Mouse (Mus musculus): ENCODE results near the gene Gm42420. TPM values are rescaled to one million over a fixed set of nuclear protein-coding genes. Genes with fewer than 3 reads are reported as not detected.

The Gm42420 gene
- polyA plus RNA-seq, 1 experiment: 0.72 TPM

DNA sequence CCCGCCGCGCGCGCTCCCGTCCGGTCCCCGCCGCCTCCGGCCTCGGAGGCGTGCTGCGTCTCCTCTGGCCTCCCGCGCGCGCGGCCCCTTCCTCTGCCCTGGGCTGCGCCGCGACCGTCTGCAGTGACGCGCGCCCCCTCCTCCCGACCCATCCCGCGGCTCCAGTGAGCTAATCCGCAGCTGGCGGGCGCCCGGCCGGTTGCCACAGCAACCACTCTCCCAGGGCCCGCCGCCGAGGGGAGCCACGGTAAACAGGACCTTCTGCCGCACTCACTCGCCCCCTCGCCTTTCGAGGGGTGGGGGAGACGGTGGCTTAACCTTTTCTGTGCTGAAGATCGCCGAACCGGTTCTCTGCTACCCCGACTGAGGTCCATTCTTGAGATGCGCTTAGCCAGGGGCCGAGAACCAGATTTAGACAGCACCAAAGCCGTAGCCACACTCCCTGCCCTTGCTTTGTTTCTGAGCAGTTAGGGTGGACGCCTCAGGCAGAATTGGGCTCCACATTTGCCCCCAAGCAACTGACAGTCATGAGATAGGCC lies 27.8 kb upstream of the Gm42420 start, which contains the start of gene Dennd2a:
Dennd2a (minus strand) TSS at position 145 of the 539 bp plus-strand sequence.
- peak; percentile 72 for DNase-seq
- WGBS: 1% methylated on average over 49 of the region's 50 CpGs
- Histone ChIP-seq H3K4me1 (ENCODE audit: control insufficient read depth, insufficient read depth, low read length) (peaks cover 8% of the 10 kb centered on the region; the same call in 1 of the 2 replicates), H3K27ac (ENCODE audit: insufficient read depth, low read length) (peak within 1 kb of the TSS; percentile 53), H3K27me3 (ENCODE audit: control insufficient read depth, insufficient read depth, low read length) (no peaks in the 10 kb centered on the region), H3K4me3 (replicated peaks; ENCODE audit: insufficient read depth, low read depth, low read length) (peak within 1 kb of the TSS; percentile 71)
- TF ChIP-seq CTCF (IDR thresholded peaks at IDR 0.05; ENCODE audit: borderline replicate concordance, insufficient read depth, low read depth, low read length) (no peak), POLR2A (IDR thresholded peaks at IDR 0.05; ENCODE audit: borderline replicate concordance, insufficient read depth, low read length) (no peak)

DNA sequence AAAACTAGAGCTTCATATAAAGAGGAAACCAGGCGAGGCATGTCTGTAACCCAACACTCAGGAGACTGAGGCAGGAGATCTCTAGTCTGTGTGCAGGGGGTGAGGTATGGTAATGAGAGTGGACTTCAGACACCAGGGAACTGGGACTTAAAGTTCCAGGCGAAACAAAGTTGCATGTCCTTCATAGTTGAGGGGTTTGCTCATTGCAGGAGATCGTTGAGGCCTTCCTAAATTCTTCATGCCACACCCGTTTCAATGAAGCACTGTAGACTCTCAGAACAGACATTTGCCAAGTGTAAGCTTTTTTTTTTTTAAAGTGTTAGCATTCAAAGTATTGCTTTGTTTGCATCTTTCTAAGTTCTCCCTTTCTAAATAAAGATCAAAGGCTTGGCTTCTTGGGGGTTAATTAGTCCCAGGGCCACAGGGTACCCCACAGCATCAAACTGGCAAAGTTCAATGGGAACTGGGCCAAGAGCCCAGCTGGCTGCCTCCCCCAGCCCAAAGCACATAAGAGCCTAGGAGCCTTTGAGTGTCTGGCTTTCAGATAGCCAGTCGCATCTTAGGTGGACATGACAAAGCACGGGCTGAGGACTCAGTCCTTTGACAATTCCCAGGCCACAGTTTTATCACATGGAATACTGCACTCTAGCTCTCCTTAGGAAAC lies 26.1 kb upstream of the Gm42420 start:
- H3K4me1 ChIP-seq (ENCODE audit: control insufficient read depth, insufficient read depth, low read length): peaks cover 8% of the 10 kb centered on the region; the same call in 1 of the 2 replicates
- no peak overlapping the region for H3K27ac ChIP-seq (ENCODE audit: insufficient read depth, low read length)
- DNase-seq: no peak
- 79% methylated on average over 6 of the region's 6 CpGs for WGBS
- H3K27me3 ChIP-seq (ENCODE audit: control insufficient read depth, insufficient read depth, low read length): no peaks in the 10 kb centered on the region
- no peak overlapping the region for H3K4me3 ChIP-seq (replicated peaks; ENCODE audit: insufficient read depth, low read depth, low read length)
- TF ChIP-seq POLR2A (IDR thresholded peaks at IDR 0.05; ENCODE audit: borderline replicate concordance, insufficient read depth, low read length): no peak
- no peak for TF ChIP-seq CTCF (IDR thresholded peaks at IDR 0.05; ENCODE audit: borderline replicate concordance, insufficient read depth, low read depth, low read length)

DNA sequence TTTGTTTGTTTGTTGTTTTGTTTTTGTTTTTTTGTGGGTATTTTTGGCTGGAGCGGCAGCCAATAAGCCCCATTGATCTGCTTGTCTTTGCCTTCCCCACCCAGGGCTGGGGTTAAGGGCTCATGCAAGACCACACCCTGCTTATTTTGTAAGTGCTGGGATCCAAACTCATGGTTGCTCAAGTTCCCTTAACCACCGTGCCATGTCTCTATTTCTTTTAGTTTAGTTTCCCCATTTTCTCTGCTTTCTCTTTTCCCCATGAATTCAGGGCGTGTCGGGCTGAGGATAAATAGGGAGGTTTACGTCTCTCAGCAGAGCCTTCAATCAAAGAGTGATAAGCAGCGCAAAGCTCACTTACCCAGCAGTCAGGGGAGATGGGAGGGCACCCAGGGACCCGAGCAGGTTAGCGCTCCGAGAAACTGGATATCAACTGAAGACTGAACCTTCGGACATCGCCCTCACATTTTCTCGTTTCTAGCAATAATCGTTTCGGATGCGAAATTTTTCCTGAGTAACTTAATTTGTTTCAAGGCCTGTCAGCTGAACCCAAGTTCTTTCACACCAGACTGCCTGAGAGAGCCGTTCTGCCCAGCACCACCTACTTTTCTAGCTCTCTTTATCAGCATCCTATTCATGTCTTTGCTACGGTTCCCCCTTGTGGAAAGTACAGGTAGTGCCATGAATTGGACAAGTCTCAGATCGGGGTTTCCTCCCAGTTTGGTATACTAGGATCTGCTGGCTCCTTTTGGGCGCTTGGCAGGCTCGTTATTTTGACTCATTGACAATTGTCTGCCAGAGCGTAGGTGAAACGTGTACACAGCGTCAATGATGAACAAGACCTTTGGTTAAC lies 23.2 kb upstream of the Gm42420 start:
- WGBS: 23% methylated on average over 23 of the region's 23 CpGs
- H3K4me3 ChIP-seq (replicated peaks; ENCODE audit: insufficient read depth, low read depth, low read length): no peak overlapping the region
- no peak overlapping the region for H3K27ac ChIP-seq (ENCODE audit: insufficient read depth, low read length)
- DNase-seq: peak; percentile 82 to 84
- peaks cover 3% of the 10 kb centered on the region; the same call in 1 of the 2 replicates for H3K4me1 ChIP-seq (ENCODE audit: control insufficient read depth, insufficient read depth, low read length)
- TF ChIP-seq CTCF (IDR thresholded peaks at IDR 0.05; ENCODE audit: borderline replicate concordance, insufficient read depth, low read depth, low read length): peak; percentile 64; the same call in 1 of the 2 replicates
- no peak for TF ChIP-seq POLR2A (IDR thresholded peaks at IDR 0.05; ENCODE audit: borderline replicate concordance, insufficient read depth, low read length)
- H3K27me3 ChIP-seq (ENCODE audit: control insufficient read depth, insufficient read depth, low read length): no peaks in the 10 kb centered on the region

DNA sequence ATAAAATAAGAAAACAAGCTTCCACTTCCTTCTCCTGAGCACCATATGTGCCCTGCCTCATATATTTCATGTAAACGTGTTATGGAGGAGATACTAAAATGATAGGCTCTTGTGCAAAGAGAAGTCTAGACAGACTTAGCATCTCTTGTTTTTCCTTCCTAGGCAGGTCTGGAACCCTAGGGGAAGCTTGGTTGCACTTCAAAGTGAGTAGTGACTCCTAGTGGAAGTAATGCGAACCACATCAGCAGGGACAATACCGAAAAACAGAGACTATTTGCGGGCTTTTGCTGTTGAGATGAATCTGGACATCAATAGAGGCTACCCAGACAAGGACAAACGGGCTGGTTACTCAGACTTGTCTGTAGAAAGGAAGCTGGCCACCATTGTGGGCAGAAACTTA lies 18.0 kb upstream of the Gm42420 start:
- Histone ChIP-seq H3K4me3 (replicated peaks; ENCODE audit: insufficient read depth, low read depth, low read length) (no peak overlapping the region), H3K4me1 (ENCODE audit: control insufficient read depth, insufficient read depth, low read length) (no peaks in the 10 kb centered on the region), H3K27ac (ENCODE audit: insufficient read depth, low read length) (no peak overlapping the region), H3K27me3 (ENCODE audit: control insufficient read depth, insufficient read depth, low read length) (no peaks in the 10 kb centered on the region)
- WGBS: 12% methylated on average over 5 of the region's 5 CpGs
- peak in 1 of 2 experiments; percentile 32 for DNase-seq
- TF ChIP-seq CTCF (IDR thresholded peaks at IDR 0.05; ENCODE audit: borderline replicate concordance, insufficient read depth, low read depth, low read length) (peak; percentile 53; the same call in 1 of the 2 replicates), POLR2A (IDR thresholded peaks at IDR 0.05; ENCODE audit: borderline replicate concordance, insufficient read depth, low read length) (no peak)

DNA sequence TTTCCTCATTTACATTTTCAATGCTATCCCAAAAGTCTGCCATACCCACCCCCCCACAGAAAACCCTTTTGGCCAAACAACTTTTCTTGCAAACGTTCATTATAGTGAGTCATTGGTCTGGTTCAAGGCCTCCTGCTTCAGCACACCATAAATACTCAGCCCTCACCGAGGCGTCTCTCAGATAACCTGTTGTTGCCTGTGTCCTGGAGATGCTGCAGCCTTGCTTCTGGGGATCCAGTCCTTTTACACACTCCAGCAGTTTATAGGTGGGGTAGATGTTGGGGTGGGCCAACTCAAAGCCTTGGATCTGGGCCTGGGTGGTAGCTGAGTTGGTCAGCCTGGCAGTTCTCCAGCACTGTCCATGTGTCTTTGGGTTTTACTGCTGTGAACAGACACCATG lies 15.1 kb upstream of the Gm42420 start:
- 71% methylated on average over 3 of the region's 3 CpGs for WGBS
- H3K27me3 ChIP-seq (ENCODE audit: control insufficient read depth, insufficient read depth, low read length): no peaks in the 10 kb centered on the region
- TF ChIP-seq POLR2A (IDR thresholded peaks at IDR 0.05; ENCODE audit: borderline replicate concordance, insufficient read depth, low read length) (no peak), CTCF (IDR thresholded peaks at IDR 0.05; ENCODE audit: borderline replicate concordance, insufficient read depth, low read depth, low read length) (no peak)
- H3K27ac ChIP-seq (ENCODE audit: insufficient read depth, low read length): no peak overlapping the region
- H3K4me1 ChIP-seq (ENCODE audit: control insufficient read depth, insufficient read depth, low read length): no peaks in the 10 kb centered on the region
- no peak for DNase-seq
- H3K4me3 ChIP-seq (replicated peaks; ENCODE audit: insufficient read depth, low read depth, low read length): no peak overlapping the region

DNA sequence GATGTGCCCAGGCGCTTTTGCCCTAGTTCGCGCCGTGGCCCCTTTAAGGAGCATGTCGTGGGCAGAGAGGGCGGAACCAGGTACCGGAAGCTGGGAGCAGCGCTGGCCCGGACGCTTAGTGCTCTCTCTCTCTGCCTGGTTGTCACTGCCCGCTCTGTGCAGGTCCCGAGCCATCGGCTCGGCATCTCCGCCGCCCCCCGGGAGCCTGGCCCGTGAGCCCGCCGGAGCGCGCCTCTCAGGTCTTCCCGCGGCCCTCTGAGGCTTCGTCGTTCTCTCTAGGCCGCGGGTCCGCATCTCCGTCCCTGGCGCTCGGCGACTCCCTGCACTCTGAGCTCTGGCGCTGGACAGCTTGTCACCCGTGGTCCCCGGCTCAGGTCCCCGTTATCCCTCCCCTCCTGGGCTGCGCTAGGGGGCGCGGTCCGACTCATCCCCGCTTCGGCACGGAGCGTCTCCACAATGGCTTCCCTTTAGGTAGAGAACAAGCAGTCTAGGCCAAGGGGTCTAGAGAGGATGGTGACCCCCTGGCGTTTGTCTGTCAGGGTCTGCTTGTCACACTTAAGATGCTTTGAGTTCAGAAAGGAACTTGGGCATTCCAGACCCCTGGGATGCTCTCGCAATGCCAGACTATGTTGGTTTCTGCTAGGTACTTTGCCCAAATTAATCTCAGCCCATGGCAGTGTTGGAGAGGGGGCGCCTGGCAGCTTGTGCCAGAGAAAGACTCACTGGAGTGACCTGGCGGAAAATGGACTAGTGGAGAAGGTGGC lies 11.6 kb upstream of the Gm42420 start, which contains the start of gene Adck2:
Adck2 (plus strand) TSS at position 83 of the 764 bp plus-strand sequence.
- peak within 1 kb of the TSS; percentile 74 for H3K4me3 ChIP-seq (replicated peaks; ENCODE audit: insufficient read depth, low read depth, low read length)
- peak; percentile 90 for TF ChIP-seq POLR2A (IDR thresholded peaks at IDR 0.05; ENCODE audit: borderline replicate concordance, insufficient read depth, low read length)
- no peak for TF ChIP-seq CTCF (IDR thresholded peaks at IDR 0.05; ENCODE audit: borderline replicate concordance, insufficient read depth, low read depth, low read length)
- DNase-seq: peak; percentile 88 to 90
- under 1% methylated on average over 48 of the region's 49 CpGs for WGBS
- no peaks in the 10 kb centered on the region for H3K4me1 ChIP-seq (ENCODE audit: control insufficient read depth, insufficient read depth, low read length)
- peak within 1 kb of the TSS; percentile 80 for H3K27ac ChIP-seq (ENCODE audit: insufficient read depth, low read length)
- no peaks in the 10 kb centered on the region for H3K27me3 ChIP-seq (ENCODE audit: control insufficient read depth, insufficient read depth, low read length)

DNA sequence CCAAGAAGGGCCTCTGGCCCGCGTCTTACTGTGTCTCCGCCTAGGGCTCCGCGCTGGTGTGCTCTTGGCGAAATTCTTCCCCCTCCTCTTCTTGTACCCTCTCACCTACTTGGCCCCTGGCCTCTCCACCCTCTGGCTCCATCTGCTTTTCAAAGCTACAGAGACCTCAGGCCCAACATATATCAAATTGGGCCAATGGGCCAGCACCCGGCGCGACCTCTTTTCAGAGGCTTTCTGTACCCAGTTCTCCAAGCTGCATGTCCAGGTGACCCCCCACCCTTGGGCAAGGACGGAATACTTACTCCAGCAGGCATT lies 11.0 kb upstream of the Gm42420 start:
- Histone ChIP-seq H3K27me3 (ENCODE audit: control insufficient read depth, insufficient read depth, low read length) (no peaks in the 10 kb centered on the region), H3K4me1 (ENCODE audit: control insufficient read depth, insufficient read depth, low read length) (no peaks in the 10 kb centered on the region), H3K27ac (ENCODE audit: insufficient read depth, low read length) (peak overlapping the region; percentile 80), H3K4me3 (replicated peaks; ENCODE audit: insufficient read depth, low read depth, low read length) (peak overlapping the region; percentile 74)
- DNase-seq: peak; percentile 39 to 54
- 2% methylated on average over 10 of the region's 10 CpGs for WGBS
- no peak for TF ChIP-seq CTCF (IDR thresholded peaks at IDR 0.05; ENCODE audit: borderline replicate concordance, insufficient read depth, low read depth, low read length)
- TF ChIP-seq POLR2A (IDR thresholded peaks at IDR 0.05; ENCODE audit: borderline replicate concordance, insufficient read depth, low read length): no peak
